Mouse (Mus musculus): ENCODE results near the gene Prkrip1. TPM values are rescaled to one million over a fixed set of nuclear protein-coding genes. Genes with fewer than 3 reads are reported as not detected.
A peak's percentile ranks its signal among the peaks of the same experiment; 100 is the strongest.

Prkrip1 gene
- total and polyA plus RNA-seq, 2 experiments from 2014 or later = 7.9 to 68.9 TPM

GRCm38 (mm10) chr5:136243851-136244761, 45.3 kb upstream of the Prkrip1 start:
- Histone ChIP-seq H3K36me3 (ENCODE audit: insufficient read depth, low read length) (no peaks in the 10 kb centered on the region), H3K27ac (ENCODE audit: low read depth, low read length) (peak overlapping the region; percentile 89), H3K4me2 (ENCODE audit: low read depth, low read length, poor library complexity, severe bottlenecking) (peak overlapping the region; percentile 81), H3K9ac (replicated peaks; ENCODE audit: low read length, poor library complexity, severe bottlenecking) (peak overlapping the region; percentile 93), H3K9me3 (ENCODE audit: low read length) (no peaks in the 10 kb centered on the region), H3K27me3 (ENCODE audit: insufficient read depth, low read length) (no peaks in the 10 kb centered on the region), H3K4me1 (ENCODE audit: insufficient read depth, low read length) (peaks cover 3% of the 10 kb centered on the region; the same call in 1 of the 2 replicates), H3K4me3 (ENCODE audit: low read depth, low read length) (peak overlapping the region; percentile 84)
- TF ChIP-seq CTCF (IDR thresholded peaks at IDR 0.05) = no peak
- ATAC-seq (ENCODE audit: low FRiP score) = peak; percentile 47
- peak; percentile 43 for DNase-seq (ENCODE audit: low spot score)
- WGBS = under 1% methylated on average over 52 of the region's 67 CpGs

- Histone ChIP-seq H3K9me3 (ENCODE audit: low read length) (no peaks in the 10 kb centered on the region), H3K36me3 (ENCODE audit: insufficient read depth, low read length) (no peaks in the 10 kb centered on the region), H3K27ac (ENCODE audit: low read depth, low read length) (no peak overlapping the region), H3K27me3 (ENCODE audit: insufficient read depth, low read length) (no peaks in the 10 kb centered on the region), H3K9ac (replicated peaks; ENCODE audit: low read length, poor library complexity, severe bottlenecking) (no peak overlapping the region), H3K4me2 (ENCODE audit: low read depth, low read length, poor library complexity, severe bottlenecking) (no peak overlapping the region), H3K4me1 (ENCODE audit: insufficient read depth, low read length) (peaks cover 7% of the 10 kb centered on the region; the same call in 1 of the 2 replicates), H3K4me3 (ENCODE audit: low read depth, low read length) (no peak overlapping the region)
- 78% methylated on average over 6 of the region's 6 CpGs for WGBS
- DNase-seq (ENCODE audit: low spot score) (no peak), ATAC-seq (ENCODE audit: low FRiP score) (no peak)
- TF ChIP-seq CTCF (IDR thresholded peaks at IDR 0.05) = no peak
Measured at GRCm38 (mm10) chr5:136241161-136241560, 42.4 kb upstream of the Prkrip1 start.

GRCm38 (mm10) chr5:136240381-136240780, 41.6 kb upstream of the Prkrip1 start:
- Histone ChIP-seq H3K4me1 (ENCODE audit: insufficient read depth, low read length) (peaks cover 7% of the 10 kb centered on the region; the same call in 1 of the 2 replicates), H3K4me2 (ENCODE audit: low read depth, low read length, poor library complexity, severe bottlenecking) (no peak overlapping the region), H3K27me3 (ENCODE audit: insufficient read depth, low read length) (no peaks in the 10 kb centered on the region), H3K9ac (replicated peaks; ENCODE audit: low read length, poor library complexity, severe bottlenecking) (no peak overlapping the region), H3K9me3 (ENCODE audit: low read length) (no peaks in the 10 kb centered on the region), H3K4me3 (ENCODE audit: low read depth, low read length) (no peak overlapping the region), H3K36me3 (ENCODE audit: insufficient read depth, low read length) (no peaks in the 10 kb centered on the region), H3K27ac (ENCODE audit: low read depth, low read length) (no peak overlapping the region)
- TF ChIP-seq CTCF (IDR thresholded peaks at IDR 0.05) = no peak
- ATAC-seq (ENCODE audit: low FRiP score) (no peak), DNase-seq (ENCODE audit: low spot score) (no peak)
- 85% methylated on average over 1 of the region's 1 CpGs for WGBS

- WGBS = 5% methylated on average over 19 of the region's 19 CpGs
- TF ChIP-seq CTCF (IDR thresholded peaks at IDR 0.05) = no peak
- Histone ChIP-seq H3K4me3 (ENCODE audit: low read depth, low read length) (peak overlapping the region; percentile 33), H3K36me3 (ENCODE audit: insufficient read depth, low read length) (no peaks in the 10 kb centered on the region), H3K9me3 (ENCODE audit: low read length) (no peaks in the 10 kb centered on the region), H3K9ac (replicated peaks; ENCODE audit: low read length, poor library complexity, severe bottlenecking) (peak overlapping the region; percentile 63), H3K4me1 (ENCODE audit: insufficient read depth, low read length) (peaks cover 5% of the 10 kb centered on the region; the same call in 1 of the 2 replicates), H3K4me2 (ENCODE audit: low read depth, low read length, poor library complexity, severe bottlenecking) (peak overlapping the region; percentile 73), H3K27ac (ENCODE audit: low read depth, low read length) (0 out of 2 replicates have a peak overlapping the region, but pooled peaks have one; percentile 12), H3K27me3 (ENCODE audit: insufficient read depth, low read length) (no peaks in the 10 kb centered on the region)
- ATAC-seq (ENCODE audit: low FRiP score) = no peak
- DNase-seq (ENCODE audit: low spot score) = no peak
Measured at GRCm38 (mm10) chr5:136237607-136238006, 38.8 kb upstream of the Prkrip1 start.

GRCm38 (mm10) chr5:136236611-136237010, 37.8 kb upstream of the Prkrip1 start:
- H3K27me3 ChIP-seq (ENCODE audit: insufficient read depth, low read length) = no peaks in the 10 kb centered on the region
- no peaks in the 10 kb centered on the region for H3K9me3 ChIP-seq (ENCODE audit: low read length)
- no peak overlapping the region for H3K27ac ChIP-seq (ENCODE audit: low read depth, low read length)
- TF ChIP-seq CTCF (IDR thresholded peaks at IDR 0.05) = no peak
- H3K4me2 ChIP-seq (ENCODE audit: low read depth, low read length, poor library complexity, severe bottlenecking) = no peak overlapping the region
- peaks cover 5% of the 10 kb centered on the region for H3K36me3 ChIP-seq (ENCODE audit: insufficient read depth, low read length)
- H3K9ac ChIP-seq (replicated peaks; ENCODE audit: low read length, poor library complexity, severe bottlenecking) = no peak overlapping the region
- DNase-seq (ENCODE audit: low spot score) (no peak), ATAC-seq (ENCODE audit: low FRiP score) (no peak)
- no peak overlapping the region for H3K4me3 ChIP-seq (ENCODE audit: low read depth, low read length)
- 83% methylated on average over 5 of the region's 5 CpGs for WGBS
- H3K4me1 ChIP-seq (ENCODE audit: insufficient read depth, low read length) = peaks cover 4% of the 10 kb centered on the region; the same call in 1 of the 2 replicates
